Mouse (Mus musculus) stomach, embryonic 15.5 days (tissue): Measurements from ENCODE around the gene Fzd7. TPM values are rescaled to one million over a fixed set of nuclear protein-coding genes. Genes with fewer than 3 reads are reported as not detected.

Source experiments
- polyA plus RNA-seq: library from polyadenylated mRNA; unstranded; fragments of >200 nt; fragmentation: Nextera tagmentation; extraction: Ambion mirVana; gene quantifications from 2 replicates; pipeline ENCODE4 v1.2.1, GENCODE M21; 2015

Fzd7 gene
- polyA plus RNA-seq, 1 experiment from 2014 or later: 7.7 TPM

Other genes starting within 250 kb of the Fzd7 start
- 7.2 and 8.2 TPM in 2 replicates for gene Als2, start 245.2 kb upstream of the Fzd7 start, polyA plus RNA-seq
- gene Cdk15, start 225.5 kb upstream of the Fzd7 start, polyA plus RNA-seq: 0.18 and 0.35 TPM in 2 replicates
- 0.39 and 0.55 TPM in 2 replicates for gene Gm973, start 33.8 kb downstream of the Fzd7 start, polyA plus RNA-seq
- 305 and 359 TPM in 2 replicates for gene Sumo1, start 188.4 kb downstream of the Fzd7 start, polyA plus RNA-seq
- 233 and 280 TPM in 2 replicates for gene Nop58, start 202.5 kb downstream of the Fzd7 start, polyA plus RNA-seq